Mouse (Mus musculus) testis, postnatal 14 days (tissue): ENCODE results near the gene Vinac1.

ENCODE experiments used
- DNase-seq: peaks from one replicate; pipeline ENCODE4 v3.0.0; 2021; ENCODE audit warnings: low spot score

Gene Vinac1

GRCm38 (mm10) chr2:129047811-129048210 lies at the start of gene Vinac1:
TSS of gene Vinac1 (minus strand) at chr2:129048172.
- DNase-seq, result no peak

GRCm38 (mm10) chr2:129093926-129094724 lies 46.2 kb upstream of the Vinac1 start:
- no peak for DNase-seq

- no peak for DNase-seq
These were observed 44.8 kb upstream of the Vinac1 start for GRCm38 (mm10) chr2:129092810-129093209.

GRCm38 (mm10) chr2:129090370-129090769 lies 42.4 kb upstream of the Vinac1 start:
- no peak for DNase-seq

- DNase-seq, result no peak
These were observed 39.5 kb upstream of the Vinac1 start for GRCm38 (mm10) chr2:129087520-129087919.

- no peak for DNase-seq
These were observed 37.0 kb upstream of the Vinac1 start for GRCm38 (mm10) chr2:129084959-129085358.

- no peak for DNase-seq
These were observed 35.5 kb upstream of the Vinac1 start for GRCm38 (mm10) chr2:129083514-129083913.

GRCm38 (mm10) chr2:129081097-129081496 lies 33.1 kb upstream of the Vinac1 start:
- DNase-seq, result no peak

GRCm38 (mm10) chr2:129079194-129079593 lies 31.2 kb upstream of the Vinac1 start:
- DNase-seq, result no peak

GRCm38 (mm10) chr2:129078313-129078712 lies 30.3 kb upstream of the Vinac1 start:
- DNase-seq, result no peak

GRCm38 (mm10) chr2:129070296-129070695 lies 22.3 kb upstream of the Vinac1 start:
- no peak for DNase-seq

- DNase-seq, result peak; percentile 27
These were observed 18.4 kb upstream of the Vinac1 start for GRCm38 (mm10) chr2:129066326-129066725.

GRCm38 (mm10) chr2:129065437-129066282 lies 17.7 kb upstream of the Vinac1 start, which contains the start of gene Ttl:
TSS of gene Ttl (plus strand) at chr2:129065942.
- DNase-seq, result peak; percentile 51

GRCm38 (mm10) chr2:129061456-129062059 lies 13.6 kb upstream of the Vinac1 start:
- DNase-seq, result no peak

- no peak for DNase-seq
These were observed 10.0 kb upstream of the Vinac1 start for GRCm38 (mm10) chr2:129057920-129058361.

- DNase-seq, result no peak
These were observed 9.3 kb upstream of the Vinac1 start for GRCm38 (mm10) chr2:129057256-129057655.

GRCm38 (mm10) chr2:129056597-129056996 lies 8.6 kb upstream of the Vinac1 start:
- peak; percentile 32 for DNase-seq

GRCm38 (mm10) chr2:129055741-129056140 lies 7.8 kb upstream of the Vinac1 start:
- no peak for DNase-seq

GRCm38 (mm10) chr2:129052451-129052983 lies 4.5 kb upstream of the Vinac1 start:
- no peak for DNase-seq

- no peak for DNase-seq
These were observed 1.2 kb downstream of the Vinac1 start for GRCm38 (mm10) chr2:129046846-129047196.

- no peak for DNase-seq
These were observed 1.7 kb downstream of the Vinac1 start for GRCm38 (mm10) chr2:129046172-129046845.

GRCm38 (mm10) chr2:129040567-129040966 lies 7.4 kb downstream of the Vinac1 start:
- DNase-seq, result no peak
